Mouse (Mus musculus) gastrocnemius, postnatal 36 days (tissue): Measurements from ENCODE around the gene Mylk4. TPM values are rescaled to one million over a fixed set of nuclear protein-coding genes. Genes with fewer than 3 reads are reported as not detected.

Source experiments
- DNase-seq, 2 experiments: peaks; one replicate each; pipeline ENCODE4 v3.0.0; 2022
- intact Hi-C: fragments of 180-260 bp; cut with DNase I; formaldehyde crosslinking; loops from one replicate; pipeline ENCODE4 v1.15.1; 2025
- total RNA-seq, 2 experiments: library from RNA; stranded (reverse); gene quantifications; 2 replicates each; pipeline ENCODE4 v1.2.3; 2021

The Mylk4 gene
- total RNA-seq, 2 experiments from 2014 or later = 1,458 to 1,785 TPM

GRCm38 (mm10) chr13:32799131-32799530, 15.4 kb upstream of the Mylk4 start:
- intact Hi-C loops = no loop called here
- no peak for DNase-seq

DNA sequence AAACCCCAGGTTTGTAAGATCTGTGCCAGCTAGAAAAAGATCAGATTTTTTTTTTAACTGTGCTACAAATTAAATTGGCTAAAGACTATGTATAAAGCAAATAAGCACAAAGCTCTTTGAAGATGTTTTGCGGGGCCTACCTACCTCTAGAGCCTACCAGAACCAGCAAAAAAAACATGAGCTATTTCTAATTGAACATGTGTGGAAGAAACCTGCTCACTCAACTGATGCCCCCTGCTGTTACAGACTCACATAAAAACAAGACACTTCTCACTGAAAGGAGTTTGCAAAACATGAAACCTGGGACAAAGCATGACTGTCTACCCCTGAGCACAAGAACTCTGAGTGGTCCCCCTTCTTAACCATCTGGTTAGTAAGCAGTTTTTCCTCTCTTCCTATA, 13.3 kb upstream of the Mylk4 start:
- DNase-seq = no peak
- intact Hi-C loops = no loop called here

- no peak for DNase-seq
- intact Hi-C loops = no loop called here
Observed at GRCm38 (mm10) chr13:32795166-32795565, 11.4 kb upstream of the Mylk4 start.

DNA sequence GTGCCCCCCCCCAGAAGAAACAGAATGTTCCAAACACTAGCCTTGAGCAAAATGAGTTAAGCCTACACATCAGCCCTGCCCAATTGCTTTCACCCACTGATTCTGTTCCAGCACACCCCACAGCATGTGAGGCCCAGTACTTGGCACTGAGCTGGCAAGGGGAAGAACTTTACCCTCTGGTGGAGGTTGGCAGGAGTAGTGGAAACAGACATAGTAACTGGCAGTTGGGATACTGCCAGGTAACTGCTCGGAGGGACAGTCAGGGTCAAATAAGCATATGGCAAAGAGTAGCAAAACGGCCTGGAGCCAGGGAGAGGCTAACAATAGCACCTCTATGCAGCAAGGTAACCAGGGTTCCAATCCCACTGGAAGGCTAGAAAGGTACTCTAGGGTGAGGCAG, 10.9 kb upstream of the Mylk4 start:
- peak in 1 of 2 experiments; percentile 55 for DNase-seq
- intact Hi-C loops = no loop called here

DNA sequence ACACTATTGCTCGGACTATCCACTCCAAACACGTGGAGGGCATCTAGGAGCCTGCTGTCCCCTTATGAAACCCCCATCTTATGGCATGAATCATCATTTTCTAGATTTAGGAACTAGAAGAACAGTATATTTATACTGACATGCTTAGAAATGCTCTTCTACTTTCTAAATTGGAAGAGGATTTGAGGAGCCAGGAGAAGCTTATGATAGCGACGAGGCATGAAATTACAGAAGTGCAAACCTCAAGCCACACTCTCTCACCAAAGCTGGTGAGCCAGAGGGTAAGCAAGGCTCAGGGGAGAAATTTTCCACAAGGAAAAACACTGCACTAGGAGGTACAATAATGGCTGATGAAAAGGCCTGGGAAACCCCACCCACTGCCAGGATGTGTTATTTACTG, 6.0 kb upstream of the Mylk4 start:
- no peak for DNase-seq

DNA sequence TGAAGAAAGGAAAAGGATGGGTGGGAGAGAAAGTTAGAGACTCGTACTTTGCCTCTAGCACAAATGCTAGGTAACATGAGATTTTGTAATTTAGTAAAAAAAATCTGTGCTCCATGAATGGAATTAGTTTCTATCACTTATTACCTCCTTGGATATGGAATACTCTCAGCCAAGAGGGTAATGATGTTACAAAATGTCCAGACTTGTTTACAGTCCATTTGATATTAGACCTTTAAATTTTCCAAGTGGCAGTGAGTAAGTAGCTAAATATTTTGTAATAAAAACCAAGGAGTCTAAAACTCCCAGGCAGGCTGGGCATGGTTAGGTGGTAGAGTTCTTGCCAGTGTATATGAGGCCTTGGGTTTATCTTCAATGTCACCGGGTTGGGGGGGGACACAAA, 3.8 kb upstream of the Mylk4 start:
- no peak for DNase-seq
- intact Hi-C loops = no loop called here

More for the DNA sequence above, 6.0 kb upstream of the Mylk4 start:
- intact Hi-C loops = no loop called here

DNA sequence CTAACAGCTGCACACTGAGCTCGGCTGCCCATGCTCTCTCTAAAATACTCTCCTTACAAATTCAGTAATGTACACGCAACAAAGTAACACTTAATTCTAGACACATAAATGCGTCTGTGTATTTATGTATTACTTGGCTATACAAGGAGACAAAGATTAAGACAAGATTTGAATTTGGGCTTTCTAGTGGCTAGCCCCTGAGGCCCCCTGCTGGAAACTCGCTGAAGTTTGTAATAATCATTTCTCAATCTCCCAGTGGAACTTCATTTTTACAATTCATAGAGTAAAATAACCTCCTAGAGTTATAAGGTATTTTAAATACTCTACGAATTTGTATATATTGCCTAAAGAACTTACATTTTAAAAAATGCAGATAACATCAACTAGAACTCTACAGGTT, 699 bp downstream of the Mylk4 start:
- no peak for DNase-seq
- intact Hi-C loops = no loop called here

GRCm38 (mm10) chr13:32778861-32779260, 4.9 kb downstream of the Mylk4 start:
- intact Hi-C loops = no loop called here

GRCm38 (mm10) chr13:32776350-32776749, 7.4 kb downstream of the Mylk4 start:
- no peak for DNase-seq
- intact Hi-C loops = no loop called here

More at GRCm38 (mm10) chr13:32778861-32779260, 4.9 kb downstream of the Mylk4 start:
- DNase-seq = no peak

GRCm38 (mm10) chr13:32775889-32776288, 7.9 kb downstream of the Mylk4 start:
- no peak for DNase-seq
- intact Hi-C loops = no loop called here

- no peak for DNase-seq
- intact Hi-C loops = no loop called here
Observed at GRCm38 (mm10) chr13:32769960-32770359, 13.8 kb downstream of the Mylk4 start.

- DNase-seq = no peak
- intact Hi-C loops = no loop called here
Observed at GRCm38 (mm10) chr13:32768104-32768503, 15.7 kb downstream of the Mylk4 start.

DNA sequence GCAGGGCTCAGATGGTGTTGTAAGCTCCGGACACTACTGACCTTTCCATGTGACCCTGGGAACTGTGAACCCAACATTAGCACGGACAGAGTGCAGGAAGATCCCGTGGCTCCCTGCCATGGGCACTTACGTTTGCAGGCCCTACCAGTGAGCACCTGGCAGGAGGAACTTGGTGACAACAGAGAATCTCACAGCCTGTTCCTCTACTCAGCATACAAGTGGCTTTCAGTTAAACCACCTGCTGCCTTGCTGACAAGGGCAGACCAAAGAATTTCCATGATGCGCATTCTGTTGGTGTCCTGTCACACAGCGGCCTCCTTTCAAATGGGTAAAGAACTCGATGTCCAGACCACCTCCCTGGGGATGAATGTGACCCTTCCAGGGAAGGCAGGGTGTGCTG, 19.3 kb downstream of the Mylk4 start:
- peak; percentile 40 to 79 for DNase-seq
- intact Hi-C loops = no loop called here

DNA sequence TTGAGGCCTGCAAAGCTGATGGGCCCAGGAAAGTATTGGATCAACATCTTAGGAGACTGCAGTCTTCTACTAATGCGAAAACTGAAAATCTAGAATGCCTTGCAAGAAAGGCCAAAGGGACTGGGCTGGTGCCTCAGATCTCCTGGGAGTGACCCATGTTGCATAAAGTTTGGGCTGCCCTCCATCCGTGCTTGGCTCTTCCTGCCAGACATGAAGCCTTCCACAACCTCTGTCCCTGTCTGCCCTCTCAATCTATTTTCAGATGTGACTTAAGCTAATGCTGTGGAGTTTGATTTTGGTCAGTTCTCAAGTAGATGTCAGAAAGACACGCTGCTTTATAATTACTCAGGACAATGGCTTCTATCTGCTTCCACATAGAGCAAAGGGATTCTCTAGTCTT, 20.6 kb downstream of the Mylk4 start:
- intact Hi-C loops = no loop called here
- peak; percentile 43 to 53 for DNase-seq

DNA sequence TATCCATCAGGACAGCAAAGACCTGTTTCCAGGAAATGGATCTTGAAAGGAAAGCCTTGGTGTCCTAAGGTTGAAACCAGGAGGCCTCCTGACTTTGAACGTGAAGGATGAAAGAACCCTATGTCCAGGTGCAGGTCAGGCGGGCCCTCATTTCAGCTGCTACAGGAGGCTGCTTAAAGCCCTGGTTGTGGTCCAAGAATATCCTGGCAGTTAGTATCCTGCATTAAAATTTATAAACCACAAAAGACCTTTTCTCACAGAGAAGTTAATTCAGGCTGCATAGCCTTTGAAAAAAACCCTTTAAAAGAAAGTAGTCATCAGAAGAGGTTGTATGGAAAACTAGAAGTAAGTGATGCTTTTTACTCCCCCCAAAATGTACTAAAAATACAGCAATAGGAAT, 23.0 kb downstream of the Mylk4 start:
- intact Hi-C loops = no loop called here
- DNase-seq = no peak

DNA sequence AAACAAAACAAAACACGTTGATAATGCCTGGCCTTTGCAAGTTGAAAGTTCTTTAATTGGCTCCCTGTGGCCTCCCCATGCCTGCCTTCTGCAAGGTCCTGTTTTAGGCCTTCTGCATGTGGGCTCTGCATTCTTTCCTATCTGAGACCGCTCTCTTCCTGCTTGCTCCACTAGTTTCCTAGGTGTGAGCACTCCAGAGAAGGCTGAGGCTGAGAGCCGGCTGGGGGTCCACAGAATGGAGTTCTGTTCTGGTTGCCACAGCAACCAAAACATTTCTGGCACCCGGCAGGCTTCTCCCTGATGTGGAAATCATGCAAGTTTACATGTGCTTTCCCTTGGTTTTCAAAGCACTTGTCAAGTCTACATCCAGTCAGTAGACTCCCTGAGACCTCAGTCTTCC, 24.7 kb downstream of the Mylk4 start:
- intact Hi-C loops = no loop called here
- no peak for DNase-seq

- intact Hi-C loops = no loop called here
- no peak for DNase-seq
Observed at GRCm38 (mm10) chr13:32752066-32752657, 31.6 kb downstream of the Mylk4 start.

GRCm38 (mm10) chr13:32750507-32750906, 33.2 kb downstream of the Mylk4 start:
- intact Hi-C loops = no loop called here

DNA sequence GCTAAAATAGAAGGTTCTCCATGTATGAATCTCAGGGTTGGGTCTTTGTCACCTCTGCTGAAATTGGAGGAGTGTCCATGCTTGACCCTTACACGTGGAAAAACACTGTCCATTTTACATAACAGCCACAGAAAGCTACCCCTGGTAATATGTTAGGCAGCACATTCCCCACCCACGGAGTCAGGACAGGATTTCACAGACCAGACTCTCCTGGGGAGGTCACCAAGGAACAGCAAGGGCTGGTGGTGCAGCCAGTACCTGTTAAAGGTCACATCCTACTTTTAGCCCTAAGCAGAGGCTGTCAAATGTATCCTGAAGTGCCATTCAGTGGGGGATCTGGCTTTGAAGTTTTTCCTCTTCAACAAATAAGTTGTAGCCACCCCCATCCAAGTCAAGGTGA, 35.3 kb downstream of the Mylk4 start:
- peak in 1 of 2 experiments; percentile 29 for DNase-seq

More at GRCm38 (mm10) chr13:32750507-32750906, 33.2 kb downstream of the Mylk4 start:
- DNase-seq = no peak

DNA sequence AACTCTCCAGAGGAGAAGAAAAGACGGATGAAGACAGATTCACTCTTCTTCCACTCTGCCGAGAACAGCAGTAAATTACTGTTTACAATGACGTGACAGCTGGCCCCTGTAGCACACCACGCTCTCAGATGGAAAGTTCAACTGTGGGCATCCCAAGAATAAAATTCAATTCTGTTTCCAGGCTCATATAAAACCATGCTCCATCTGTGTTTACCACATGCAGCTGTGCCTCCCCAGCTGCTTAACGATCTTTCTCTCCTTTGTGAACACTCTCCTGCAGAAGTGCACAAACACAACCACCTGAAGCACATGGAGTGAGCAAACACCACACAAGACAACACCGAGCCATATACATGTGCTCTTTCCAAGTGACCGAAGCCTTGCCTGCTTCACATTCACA, 42.6 kb downstream of the Mylk4 start:
- intact Hi-C loops = no loop called here
- DNase-seq = no peak

More for the DNA sequence above, 35.3 kb downstream of the Mylk4 start:
- intact Hi-C loops = no loop called here

GRCm38 (mm10) chr13:32731283-32731682, 52.5 kb downstream of the Mylk4 start:
- no peak for DNase-seq
- intact Hi-C loops = no loop called here

DNA sequence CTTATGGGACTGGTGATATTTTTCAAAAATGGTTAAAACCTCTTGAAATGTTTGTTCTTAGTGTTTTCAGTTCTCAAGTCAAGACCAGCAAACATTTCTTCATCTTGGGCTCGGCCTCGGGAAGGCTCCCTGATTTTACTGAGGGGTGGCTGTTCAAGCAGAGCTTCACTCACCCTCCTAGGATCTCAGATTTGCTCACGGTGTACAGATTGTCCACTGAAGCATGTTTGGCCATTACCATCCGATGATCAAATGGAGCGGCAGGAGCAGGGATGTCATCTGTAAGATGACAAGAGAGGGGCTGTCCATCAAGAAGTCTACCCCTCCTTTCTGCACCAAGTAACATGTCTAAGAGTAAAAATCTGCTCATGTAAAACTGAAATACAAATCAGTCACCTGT, 59.1 kb downstream of the Mylk4 start:
- DNase-seq = no peak
- intact Hi-C loops = no loop called here

DNA sequence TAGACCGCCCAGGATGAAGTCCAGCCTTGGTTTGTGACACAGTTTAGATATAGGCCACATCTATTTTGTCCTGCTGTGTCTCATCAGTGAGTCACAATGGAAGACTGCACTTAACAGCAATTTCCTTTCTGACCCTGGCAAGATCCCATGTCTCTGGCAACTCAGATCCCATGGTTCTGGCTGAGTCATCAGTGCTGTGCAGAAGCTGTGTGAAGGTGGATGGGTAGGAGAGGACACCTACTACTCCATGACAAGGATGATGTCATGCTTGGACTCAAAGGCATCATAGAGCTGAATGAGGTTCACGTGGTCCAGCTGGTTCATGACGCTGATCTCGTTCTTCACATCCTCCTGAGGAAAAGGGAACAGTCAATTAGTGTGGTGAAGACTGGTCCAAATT, 62.0 kb downstream of the Mylk4 start:
- intact Hi-C loops = no loop called here
- DNase-seq = no peak
